Mouse (Mus musculus) layer of hippocampus, postnatal 36 days (tissue): ENCODE measurements around the gene Ldlrad3. TPM values are rescaled to one million over a fixed set of nuclear protein-coding genes. Genes with fewer than 3 reads are reported as not detected.

Source experiments
- total RNA-seq, 2 experiments: library from RNA; stranded (reverse); gene quantifications; 2 replicates each; pipeline ENCODE4 v1.2.3; 2021

Gene Ldlrad3
- total RNA-seq, 2 experiments from 2014 or later, result 9.3 to 9.4 TPM

Other genes with a start within 250 kb of the Ldlrad3 start
- gene Trim44, start 221.4 kb upstream of the Ldlrad3 start, total RNA-seq, result 100 to 1,000 TPM; 169 to 173 TPM